Mouse (Mus musculus): Measurements from ENCODE around the gene Ermard.

GRCm38 (mm10) chr17:15059646-15060045 is 18.6 kb downstream of the Ermard start:
- TF ChIP-seq POLR2A (IDR thresholded peaks at IDR 0.05; ENCODE audit: extremely low read depth, insufficient read depth, low read length), result no peak
- no peak for TF ChIP-seq CTCF (IDR thresholded peaks at IDR 0.05; ENCODE audit: low read depth, low read length)
